In the genomic region with DNA sequence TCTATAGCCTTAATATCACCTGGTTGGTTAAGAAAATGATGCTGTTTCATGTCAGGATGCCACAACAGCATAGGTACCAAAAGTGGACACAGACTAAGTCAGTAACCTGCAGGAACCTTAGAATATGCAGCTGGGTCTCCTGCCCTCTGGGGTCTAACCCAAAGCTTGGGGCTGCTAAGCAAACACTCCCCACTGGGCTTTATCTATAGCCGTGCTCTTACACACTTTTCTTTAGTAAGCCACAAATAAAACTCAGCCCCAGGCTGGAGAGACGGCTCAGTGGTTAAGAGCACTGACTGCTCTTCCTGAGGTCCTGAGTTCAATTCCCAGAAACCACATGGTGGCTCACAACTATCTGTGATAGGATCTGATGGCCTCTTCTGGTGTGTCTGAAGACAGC, we compare ENCODE assay signal across 14 mouse cellular contexts.
"Had no signal": no experiment of that assay in that cellular context is flagged by ENCODE, and none has a peak within 500 bp of the region (broad histone marks: within the 10 kb centered on the region; RNA-seq: fewer than 3 reads in every experiment).

No protein-coding gene starts in this region.

- ATAC-seq: inflammation-experienced regulatory T-cells, adult 6 months; intestine, postnatal 0 days; lung, postnatal 0 days had no signal

- H3K9me3 ChIP-seq: limb, embryonic 12.5 days; megakaryocyte, embryonic 14.5 days; neural tube, embryonic 12.5 days; stomach, embryonic 15.5 days had no signal

- H3K27ac ChIP-seq: neural tube, embryonic 12.5 days had no signal

- H3K9ac ChIP-seq: stomach, embryonic 15.5 days had no signal

- H3K27me3 ChIP-seq: limb, embryonic 12.5 days; megakaryocyte, embryonic 14.5 days; neural tube, embryonic 12.5 days; stomach, embryonic 15.5 days had no signal

- DNase-seq: kidney, adult 8-10 months; kidney, postnatal 25 days; layer of hippocampus, adult 9-11 months; lung, adult 2 months; lung, postnatal 36 days; thymus, adult 2 months; thymus, postnatal 25 days had no signal

- H3K4me3 ChIP-seq: stomach, embryonic 15.5 days had no signal
